Mouse (Mus musculus): ENCODE results near the gene Reg2. TPM values are rescaled to one million over a fixed set of nuclear protein-coding genes. Genes with fewer than 3 reads are reported as not detected.

Gene Reg2
- polyA plus RNA-seq, 1 experiment from 2014 or later = not detected

Other genes starting within 250 kb of the Reg2 start
- 0.44 TPM in 1 of 2 replicates, not detected in the other for gene Reg3b, start 25.0 kb upstream of the Reg2 start, polyA plus RNA-seq (2015; fragmentation: Nextera tagmentation; extraction: Ambion mirVana)
- gene Reg3d, start 16.8 kb upstream of the Reg2 start, polyA plus RNA-seq (2015; fragmentation: Nextera tagmentation; extraction: Ambion mirVana) = not detected in 2 replicates
- gene Reg3a, start 14.9 kb upstream of the Reg2 start, polyA plus RNA-seq (2015; fragmentation: Nextera tagmentation; extraction: Ambion mirVana) = not detected in 2 replicates
- gene Reg1, start 27.1 kb downstream of the Reg2 start, polyA plus RNA-seq (2015; fragmentation: Nextera tagmentation; extraction: Ambion mirVana) = not detected in 2 replicates
- not detected in 2 replicates for gene Reg3g, start 73.2 kb downstream of the Reg2 start, polyA plus RNA-seq (2015; fragmentation: Nextera tagmentation; extraction: Ambion mirVana)

All from hindbrain, embryonic 13.5 days (tissue).